Mouse (Mus musculus) midbrain, postnatal 0 days (tissue): ENCODE data around the gene Slc25a3. TPM values are rescaled to one million over a fixed set of nuclear protein-coding genes. Genes with fewer than 3 reads are reported as not detected.

ENCODE experiments used
- ATAC-seq: fragments of 200-750 bp; cut with Nextera tagmentation; 2 replicates; pipeline ENCODE4 v1.8.0; 2017; ENCODE audit warnings: moderate number of reproducible peaks, mild to moderate bottlenecking, moderate TSS enrichment, moderate library complexity; ENCODE audit not compliant: low FRiP score
- DNase-seq: peaks from one replicate; pipeline ENCODE4 v3.0.0-alpha.2; 2015; ENCODE audit warnings: low spot score
- H3K27ac ChIP-seq: fragments of 300-500 bp; sonication (generic); 2 replicates; pipeline ENCODE4 v1.5.1; 2014; ENCODE audit warnings: low read depth, mild to moderate bottlenecking, low read length, mixed read lengths
- H3K27me3 ChIP-seq: fragments of 300-500 bp; sonication (generic); 2 replicates; pipeline ENCODE4 v1.6.1; 2014; ENCODE audit warnings: low read length, control low read depth, mixed read lengths; ENCODE audit not compliant: insufficient read depth
- H3K36me3 ChIP-seq: fragments of 300-500 bp; sonication (generic); 2 replicates; pipeline ENCODE4 v1.6.1; 2014; ENCODE audit warnings: low read length, control low read depth, mixed read lengths; ENCODE audit not compliant: insufficient read depth
- H3K4me1 ChIP-seq: fragments of 300-500 bp; sonication (generic); 2 replicates; pipeline ENCODE4 v1.6.1; 2014; ENCODE audit warnings: mild to moderate bottlenecking, control low read depth, antibody characterized with exemption, low read length, mixed read lengths; ENCODE audit not compliant: insufficient read depth
- H3K4me2 ChIP-seq: fragments of 300-500 bp; sonication (generic); 2 replicates; pipeline ENCODE4 v1.6.1; 2014; ENCODE audit warnings: low read depth, mild to moderate bottlenecking, low read length, mixed read lengths; ENCODE audit not compliant: poor library complexity, severe bottlenecking
- H3K4me3 ChIP-seq: fragments of 300-500 bp; sonication (generic); 2 replicates; pipeline ENCODE4 v1.5.1; 2014; ENCODE audit warnings: low read depth, mild to moderate bottlenecking, low read length, moderate library complexity
- H3K9ac ChIP-seq: fragments of 300-500 bp; sonication (generic); replicated peaks from 2 replicates; pipeline ENCODE4 v1.6.1; 2014; ENCODE audit warnings: mild to moderate bottlenecking, low read length, moderate library complexity, mixed read lengths; ENCODE audit not compliant: poor library complexity, severe bottlenecking
- H3K9me3 ChIP-seq: fragments of 300-500 bp; sonication (generic); 2 replicates; pipeline ENCODE4 v1.6.1; 2016; ENCODE audit warnings: low read length, control low read depth
- CTCF ChIP-seq: IDR thresholded peaks from 2 replicates; pipeline ENCODE4 v1.5.1; 2016; ENCODE audit warnings: antibody characterized with exemption, mild to moderate bottlenecking
- WGBS: fragments of 180-500 bp; shearing (Covaris S2); extraction: QIAGEN DNeasy Blood & Tissue Kit; methylation state at CpG from one replicate; pipeline ENCODE4 v1.1.7; 2014; 5-methylcytosine and 5-hydroxymethylcytosine counted together
- polyA plus RNA-seq: library from polyadenylated mRNA; unstranded; fragments of >200 nt; fragmentation: Nextera tagmentation; extraction: Ambion mirVana; gene quantifications from 2 replicates; pipeline ENCODE4 v1.2.1, GENCODE M21; 2015
- total RNA-seq: library from RNA; depleted of rRNA; stranded (reverse); fragments of >200 nt; gene quantifications from 2 replicates; pipeline ENCODE4 v1.2.3, GENCODE M21; 2014

The Slc25a3 gene
- total and polyA plus RNA-seq, 2 experiments from 2014 or later = 430 to 640 TPM

DNA sequence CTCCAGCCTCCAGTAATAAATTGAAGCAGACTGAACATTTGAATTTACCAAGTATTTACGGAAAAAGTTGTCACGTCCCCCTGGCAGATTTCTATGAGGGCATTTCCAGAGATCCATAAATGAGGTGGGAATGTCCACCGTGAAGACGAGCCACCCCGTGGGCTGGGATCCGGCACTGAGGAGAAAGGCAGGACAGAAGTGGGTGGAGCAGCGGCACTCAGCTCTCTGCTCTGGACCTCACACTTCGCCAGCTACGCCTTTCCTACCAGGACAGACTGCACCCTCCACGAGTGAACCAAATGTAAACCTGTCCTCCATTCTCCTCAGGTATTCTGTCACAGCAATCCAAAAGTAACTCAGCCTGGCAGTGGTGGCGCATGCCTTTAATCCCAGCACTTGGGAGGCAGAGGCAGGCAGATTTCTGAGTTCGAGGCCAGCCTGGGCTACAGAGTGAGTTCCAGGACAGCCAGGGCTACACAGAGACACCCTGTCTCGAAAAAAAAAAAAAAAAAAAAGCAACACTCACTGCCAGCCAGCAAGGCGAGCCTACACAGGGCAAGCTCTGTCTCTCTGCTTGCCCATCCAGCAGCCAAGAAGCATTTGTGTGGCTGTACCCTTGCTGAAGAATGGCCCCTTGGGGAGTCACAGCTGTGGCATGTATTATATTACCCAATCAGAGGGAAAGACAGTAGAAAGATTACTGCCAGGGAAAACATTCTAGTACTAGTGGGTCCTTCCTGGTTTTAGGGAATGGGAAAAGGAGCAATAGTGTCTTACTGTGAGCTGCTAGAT is 20.9 kb downstream of the Slc25a3 start:
- no peaks in the 10 kb centered on the region for H3K27me3 ChIP-seq
- DNase-seq (no peak), ATAC-seq (no peak)
- no peak overlapping the region for H3K9ac ChIP-seq
- H3K9me3 ChIP-seq = no peaks in the 10 kb centered on the region
- no peak overlapping the region for H3K4me3 ChIP-seq
- no peak overlapping the region for H3K4me2 ChIP-seq
- no peak for TF ChIP-seq CTCF
- WGBS = 93% methylated on average over 14 of the region's 14 CpGs
- no peak overlapping the region for H3K27ac ChIP-seq
- H3K36me3 ChIP-seq = peaks cover 6% of the 10 kb centered on the region
- H3K4me1 ChIP-seq = no peaks in the 10 kb centered on the region

DNA sequence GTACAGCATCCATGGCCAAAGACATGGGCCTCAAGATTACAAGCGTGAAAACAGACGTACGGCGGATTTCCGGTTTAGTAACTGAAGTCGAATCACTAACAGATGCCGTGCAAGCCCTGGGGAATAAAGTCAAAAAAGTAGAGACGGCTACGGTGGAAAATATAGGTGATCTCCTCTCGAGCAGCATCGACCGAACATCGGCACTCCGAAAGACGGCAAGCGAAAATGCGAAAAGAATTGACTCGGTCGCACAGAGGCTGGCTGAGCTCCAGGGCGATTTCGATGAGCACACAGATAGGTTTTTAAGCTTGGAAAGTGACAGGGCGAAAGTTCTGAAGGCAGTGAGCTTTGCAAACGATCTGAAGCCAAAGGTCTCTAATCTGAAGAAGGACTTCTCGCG is 21.9 kb downstream of the Slc25a3 start:
- no peak overlapping the region for H3K27ac ChIP-seq
- ATAC-seq = no peak
- WGBS = 96% methylated on average over 25 of the region's 25 CpGs
- TF ChIP-seq CTCF = no peak
- DNase-seq = no peak
- no peaks in the 10 kb centered on the region for H3K9me3 ChIP-seq
- no peaks in the 10 kb centered on the region for H3K4me1 ChIP-seq
- no peaks in the 10 kb centered on the region for H3K27me3 ChIP-seq
- H3K36me3 ChIP-seq = peaks cover 6% of the 10 kb centered on the region
- H3K4me3 ChIP-seq = no peak overlapping the region
- no peak overlapping the region for H3K9ac ChIP-seq
- no peak overlapping the region for H3K4me2 ChIP-seq

GRCm38 (mm10) chr10:91100101-91100500 is 23.8 kb downstream of the Slc25a3 start:
- ATAC-seq (no peak), DNase-seq (no peak)
- Histone ChIP-seq H3K9ac (no peak overlapping the region), H3K4me3 (no peak overlapping the region), H3K4me2 (no peak overlapping the region), H3K9me3 (no peaks in the 10 kb centered on the region), H3K4me1 (no peaks in the 10 kb centered on the region), H3K27ac (no peak overlapping the region), H3K36me3 (peaks cover 12% of the 10 kb centered on the region), H3K27me3 (no peaks in the 10 kb centered on the region)
- 87% methylated on average over 1 of the region's 1 CpGs for WGBS
- no peak for TF ChIP-seq CTCF

DNA sequence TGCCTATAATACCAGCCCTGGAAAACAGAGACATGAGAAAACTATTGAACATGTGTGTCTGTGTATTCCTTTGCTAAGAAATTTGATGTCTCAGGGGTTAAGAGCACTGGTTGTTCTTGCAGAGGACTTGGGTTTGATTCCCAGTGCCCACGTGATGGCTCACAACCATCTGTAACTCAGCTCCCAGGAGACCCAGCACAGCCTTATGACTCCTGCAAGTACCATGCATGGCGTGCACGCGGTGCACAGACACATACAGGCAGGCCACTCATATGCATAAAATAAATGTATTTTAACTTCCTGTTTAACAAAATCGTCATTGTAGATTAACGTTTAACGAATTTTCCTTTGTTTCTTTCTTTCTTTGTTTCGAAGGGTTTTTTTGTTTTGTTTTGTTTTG is 25.8 kb downstream of the Slc25a3 start:
- no peak for TF ChIP-seq CTCF
- Histone ChIP-seq H3K9ac (no peak overlapping the region), H3K4me3 (no peak overlapping the region), H3K4me1 (no peaks in the 10 kb centered on the region), H3K36me3 (peaks cover 15% of the 10 kb centered on the region), H3K27me3 (no peaks in the 10 kb centered on the region), H3K9me3 (no peaks in the 10 kb centered on the region), H3K27ac (no peak overlapping the region), H3K4me2 (no peak overlapping the region)
- DNase-seq = no peak
- 92% methylated on average over 8 of the region's 8 CpGs for WGBS
- no peak for ATAC-seq

GRCm38 (mm10) chr10:91094251-91095104 is 29.4 kb downstream of the Slc25a3 start:
- no peak for DNase-seq
- Histone ChIP-seq H3K4me1 (no peaks in the 10 kb centered on the region), H3K27me3 (no peaks in the 10 kb centered on the region), H3K36me3 (peaks cover 10% of the 10 kb centered on the region; the same call in 1 of the 2 replicates), H3K27ac (no peak overlapping the region), H3K4me2 (no peak overlapping the region), H3K4me3 (no peak overlapping the region), H3K9ac (no peak overlapping the region), H3K9me3 (no peaks in the 10 kb centered on the region)
- no peak for TF ChIP-seq CTCF
- ATAC-seq = no peak
- 88% methylated on average over 15 of the region's 15 CpGs for WGBS

GRCm38 (mm10) chr10:91092812-91093211 is 31.0 kb downstream of the Slc25a3 start:
- ATAC-seq (no peak), DNase-seq (no peak)
- Histone ChIP-seq H3K4me2 (no peak overlapping the region), H3K36me3 (peaks cover 10% of the 10 kb centered on the region; the same call in 1 of the 2 replicates), H3K4me1 (no peaks in the 10 kb centered on the region), H3K27me3 (no peaks in the 10 kb centered on the region), H3K9me3 (no peaks in the 10 kb centered on the region), H3K4me3 (no peak overlapping the region), H3K27ac (no peak overlapping the region), H3K9ac (no peak overlapping the region)
- WGBS = 87% methylated on average over 4 of the region's 4 CpGs
- TF ChIP-seq CTCF = no peak
